Mouse (Mus musculus): ENCODE measurements around the gene Ttyh3. TPM values are rescaled to one million over a fixed set of nuclear protein-coding genes. Genes with fewer than 3 reads are reported as not detected.
A peak's percentile ranks its signal among the peaks of the same experiment; 100 is the strongest.

Ttyh3 gene
- polyA plus RNA-seq, 1 experiment: 72.5 TPM

DNA sequence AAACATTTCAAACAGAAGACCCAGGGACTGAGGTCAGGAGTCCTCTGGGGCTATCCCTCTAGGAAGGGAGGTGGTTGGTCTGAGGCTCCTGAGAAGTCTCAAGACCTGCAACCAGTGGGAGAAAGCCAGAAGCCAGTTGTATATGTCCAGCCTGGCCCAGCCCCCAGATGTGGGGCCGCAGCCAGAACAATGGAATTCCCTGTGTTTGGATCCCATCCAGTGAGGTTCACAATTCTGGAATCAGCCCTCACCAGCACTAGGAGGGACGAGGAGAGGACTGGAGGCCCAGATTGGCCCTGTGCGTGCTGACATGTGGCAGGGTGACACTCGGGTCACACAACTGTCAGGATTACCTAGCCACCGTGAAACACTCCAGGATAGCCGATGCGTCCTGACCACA lies 3.8 kb upstream of the Ttyh3 start:
- H3K27ac ChIP-seq (ENCODE audit: insufficient read depth, low read depth, low read length): no peak overlapping the region
- TF ChIP-seq CTCF (IDR thresholded peaks at IDR 0.05; ENCODE audit: extremely low read depth, insufficient read length, insufficient replicate concordance, low read depth, low read length) (no peak), POLR2A (IDR thresholded peaks at IDR 0.05; ENCODE audit: low read depth, low read length) (no peak)

DNA sequence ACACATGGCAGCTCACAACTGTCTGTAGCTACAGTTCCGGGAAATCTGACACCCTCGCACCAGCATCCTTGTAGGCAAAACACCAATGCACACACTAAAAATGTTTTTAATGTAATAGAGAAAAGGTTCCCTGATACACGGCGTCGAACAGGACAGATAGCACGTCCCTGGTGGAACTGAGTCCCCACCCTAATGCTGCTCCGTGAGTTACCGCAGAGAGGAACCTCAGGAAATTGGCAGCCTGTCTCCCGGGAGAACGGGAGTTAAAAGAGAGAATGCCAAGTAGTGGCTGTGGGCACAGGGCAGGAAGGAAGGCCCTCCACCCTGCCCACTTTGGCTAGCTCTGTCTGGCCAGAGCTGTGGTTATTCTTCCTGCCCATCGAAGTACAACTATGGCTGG lies 2.4 kb upstream of the Ttyh3 start:
- no peak for TF ChIP-seq CTCF (IDR thresholded peaks at IDR 0.05; ENCODE audit: extremely low read depth, insufficient read length, insufficient replicate concordance, low read depth, low read length)
- no peak for TF ChIP-seq POLR2A (IDR thresholded peaks at IDR 0.05; ENCODE audit: low read depth, low read length)
- Histone ChIP-seq H3K4me1 (ENCODE audit: control insufficient read depth, insufficient read depth, insufficient read length, low read length) (peaks cover 28% of the 10 kb centered on the region), H3K27ac (ENCODE audit: insufficient read depth, low read depth, low read length) (no peak overlapping the region), H3K36me3 (ENCODE audit: control insufficient read depth, insufficient read depth, low read length) (no peaks in the 10 kb centered on the region), H3K27me3 (ENCODE audit: control insufficient read depth, insufficient read depth, low read length) (no peaks in the 10 kb centered on the region), H3K4me3 (ENCODE audit: low read depth, low read length) (no peak overlapping the region)
- WGBS: 85% methylated on average over 11 of the region's 11 CpGs

More for the DNA sequence above, 3.8 kb upstream of the Ttyh3 start:
- 86% methylated on average over 7 of the region's 7 CpGs for WGBS
- Histone ChIP-seq H3K27me3 (ENCODE audit: control insufficient read depth, insufficient read depth, low read length) (no peaks in the 10 kb centered on the region), H3K36me3 (ENCODE audit: control insufficient read depth, insufficient read depth, low read length) (no peaks in the 10 kb centered on the region), H3K4me3 (ENCODE audit: low read depth, low read length) (no peak overlapping the region), H3K4me1 (ENCODE audit: control insufficient read depth, insufficient read depth, insufficient read length, low read length) (peaks cover 26% of the 10 kb centered on the region)

DNA sequence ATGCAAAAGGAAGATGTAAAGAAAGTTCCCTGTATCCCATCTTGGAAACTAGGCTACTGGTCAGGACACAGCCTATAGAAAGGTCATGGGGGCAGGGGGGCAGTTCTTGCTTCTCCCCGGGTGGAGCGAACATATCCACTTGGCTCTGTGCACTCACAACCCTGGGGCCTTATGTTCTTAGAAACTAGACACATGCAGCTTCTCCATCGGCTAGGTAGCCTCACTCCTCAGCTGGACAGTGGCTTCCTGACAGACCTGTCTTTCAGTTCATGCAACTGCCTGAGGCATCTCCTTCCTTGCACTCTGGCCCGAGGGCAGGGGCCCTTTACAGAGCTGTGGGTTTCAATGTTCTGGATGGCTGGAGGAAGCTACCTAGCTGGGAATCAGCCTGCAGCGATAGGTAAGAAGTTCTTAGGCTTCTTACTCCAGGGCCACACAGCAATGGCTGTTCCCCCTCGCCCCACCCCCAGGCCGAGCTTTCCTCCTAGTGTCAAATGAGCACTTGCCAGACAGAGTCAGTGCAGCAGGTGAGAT lies 1.1 kb upstream of the Ttyh3 start:
- Histone ChIP-seq H3K4me3 (ENCODE audit: low read depth, low read length) (no peak overlapping the region), H3K27ac (ENCODE audit: insufficient read depth, low read depth, low read length) (no peak overlapping the region), H3K36me3 (ENCODE audit: control insufficient read depth, insufficient read depth, low read length) (no peaks in the 10 kb centered on the region), H3K27me3 (ENCODE audit: control insufficient read depth, insufficient read depth, low read length) (no peaks in the 10 kb centered on the region), H3K4me1 (ENCODE audit: control insufficient read depth, insufficient read depth, insufficient read length, low read length) (peaks cover 26% of the 10 kb centered on the region)
- TF ChIP-seq POLR2A (IDR thresholded peaks at IDR 0.05; ENCODE audit: low read depth, low read length): no peak
- no peak for TF ChIP-seq CTCF (IDR thresholded peaks at IDR 0.05; ENCODE audit: extremely low read depth, insufficient read length, insufficient replicate concordance, low read depth, low read length)
- 51% methylated on average over 7 of the region's 7 CpGs for WGBS

DNA sequence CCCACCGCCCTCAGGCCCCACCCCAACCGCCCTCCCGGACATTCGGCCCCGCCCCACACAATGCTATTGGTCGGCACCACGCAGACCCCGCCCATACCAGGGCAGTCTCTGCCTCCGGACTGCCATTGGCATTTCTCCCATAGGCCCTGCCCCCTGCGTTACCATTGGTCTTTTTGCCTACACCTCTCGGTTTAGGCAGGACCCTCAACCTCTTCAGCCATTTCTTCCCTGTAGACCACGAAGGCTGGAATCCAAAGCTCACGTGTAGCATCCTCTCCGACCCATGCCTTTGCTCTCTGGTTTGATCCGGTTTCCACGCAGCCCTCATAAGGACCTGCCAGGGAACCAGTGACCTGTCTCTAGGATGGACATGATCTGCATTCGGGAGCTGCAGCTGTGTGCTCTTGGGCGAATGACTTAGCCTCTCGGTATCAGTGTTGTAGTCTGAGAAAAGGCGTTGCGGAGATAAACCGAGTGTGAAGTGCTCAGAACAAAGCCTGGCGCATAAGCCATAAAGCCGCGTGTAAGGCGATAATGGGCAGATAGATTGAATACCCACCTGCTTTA lies 353 bp upstream of the Ttyh3 start:
- Histone ChIP-seq H3K4me3 (ENCODE audit: low read depth, low read length) (peak overlapping the region; percentile 56), H3K4me1 (ENCODE audit: control insufficient read depth, insufficient read depth, insufficient read length, low read length) (peaks cover 20% of the 10 kb centered on the region), H3K27me3 (ENCODE audit: control insufficient read depth, insufficient read depth, low read length) (no peaks in the 10 kb centered on the region), H3K27ac (ENCODE audit: insufficient read depth, low read depth, low read length) (no peak overlapping the region), H3K36me3 (ENCODE audit: control insufficient read depth, insufficient read depth, low read length) (no peaks in the 10 kb centered on the region)
- TF ChIP-seq POLR2A (IDR thresholded peaks at IDR 0.05; ENCODE audit: low read depth, low read length) (no peak), CTCF (IDR thresholded peaks at IDR 0.05; ENCODE audit: extremely low read depth, insufficient read length, insufficient replicate concordance, low read depth, low read length) (no peak)
- 3% methylated on average over 26 of the region's 26 CpGs for WGBS

DNA sequence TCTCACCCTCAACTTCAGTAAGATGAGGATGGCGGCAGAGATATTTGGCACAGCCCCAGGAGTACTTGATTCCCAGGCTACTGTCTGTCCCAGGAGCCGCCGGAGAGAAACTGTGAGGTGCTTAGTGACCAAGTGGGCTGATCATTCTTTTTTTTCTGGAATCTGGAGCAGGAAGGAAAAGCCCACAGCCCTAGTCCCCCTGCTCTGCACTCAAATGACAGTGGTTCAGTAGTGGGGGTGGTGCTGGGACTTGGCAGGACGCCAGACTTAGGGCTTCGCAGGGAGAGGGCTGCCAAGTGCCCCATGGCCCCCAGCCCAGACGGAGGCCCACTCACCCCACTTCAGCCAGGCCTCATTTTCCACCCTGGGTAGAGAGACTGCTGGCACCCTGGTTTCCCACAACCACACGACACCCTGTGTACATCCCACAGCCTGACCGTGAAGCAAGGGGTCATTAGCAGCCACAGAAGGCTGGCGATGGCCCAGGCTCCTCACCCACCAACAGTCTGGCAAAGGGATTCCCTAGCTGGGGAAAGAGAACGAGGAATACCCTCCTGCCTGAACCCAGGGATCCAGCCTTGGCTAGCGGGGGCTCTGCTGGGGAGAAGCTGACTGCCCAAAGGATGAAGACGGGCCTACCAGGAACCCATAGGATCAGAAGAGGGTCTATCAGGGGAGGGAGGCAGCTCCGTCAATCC lies 861 bp downstream of the Ttyh3 start:
- Histone ChIP-seq H3K27me3 (ENCODE audit: control insufficient read depth, insufficient read depth, low read length) (no peaks in the 10 kb centered on the region), H3K4me3 (ENCODE audit: low read depth, low read length) (peak overlapping the region; percentile 88), H3K4me1 (ENCODE audit: control insufficient read depth, insufficient read depth, insufficient read length, low read length) (peaks cover 15% of the 10 kb centered on the region), H3K36me3 (ENCODE audit: control insufficient read depth, insufficient read depth, low read length) (no peaks in the 10 kb centered on the region), H3K27ac (ENCODE audit: insufficient read depth, low read depth, low read length) (no peak overlapping the region)
- no peak for TF ChIP-seq POLR2A (IDR thresholded peaks at IDR 0.05; ENCODE audit: low read depth, low read length)
- TF ChIP-seq CTCF (IDR thresholded peaks at IDR 0.05; ENCODE audit: extremely low read depth, insufficient read length, insufficient replicate concordance, low read depth, low read length): no peak
- 4% methylated on average over 13 of the region's 13 CpGs for WGBS

DNA sequence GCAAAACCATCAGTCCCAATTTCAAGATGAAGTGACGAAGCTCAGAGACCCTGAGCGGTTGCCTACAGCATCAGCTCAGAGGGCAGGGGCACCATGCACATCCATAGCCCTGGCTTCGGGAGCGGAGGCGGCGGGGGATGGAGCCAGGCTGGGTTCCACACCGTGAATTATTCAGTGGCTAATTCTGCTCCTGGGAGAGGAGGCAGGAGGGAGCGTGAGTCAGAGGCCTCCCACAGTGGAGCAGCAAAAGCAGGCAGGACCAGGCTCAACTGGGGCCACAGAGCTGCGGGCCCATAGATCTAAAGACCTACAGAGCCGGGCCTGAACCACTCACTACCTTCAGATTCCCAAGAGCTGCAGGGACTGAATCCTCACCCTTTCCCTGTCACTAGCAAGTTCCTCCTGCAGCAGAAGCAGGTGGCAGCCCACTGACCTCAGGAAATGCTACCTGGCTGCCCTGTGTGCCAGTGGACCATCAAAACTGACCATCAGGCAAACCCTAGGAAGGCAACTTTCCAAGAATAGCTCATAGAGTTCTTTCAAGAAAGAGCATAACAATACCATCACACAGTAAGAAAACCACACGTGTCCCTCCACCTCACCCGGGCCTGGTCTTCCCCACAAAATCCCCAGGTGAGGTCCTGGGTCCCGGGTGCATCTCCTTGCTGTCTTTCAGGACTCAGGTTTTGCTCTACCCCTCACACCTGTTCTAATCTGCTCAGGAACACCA lies 1.6 kb downstream of the Ttyh3 start:
- H3K36me3 ChIP-seq (ENCODE audit: control insufficient read depth, insufficient read depth, low read length): no peaks in the 10 kb centered on the region
- 70% methylated on average over 13 of the region's 13 CpGs for WGBS
- no peak for TF ChIP-seq POLR2A (IDR thresholded peaks at IDR 0.05; ENCODE audit: low read depth, low read length)
- TF ChIP-seq CTCF (IDR thresholded peaks at IDR 0.05; ENCODE audit: extremely low read depth, insufficient read length, insufficient replicate concordance, low read depth, low read length): no peak
- no peak overlapping the region for H3K27ac ChIP-seq (ENCODE audit: insufficient read depth, low read depth, low read length)
- H3K4me1 ChIP-seq (ENCODE audit: control insufficient read depth, insufficient read depth, insufficient read length, low read length): peaks cover 15% of the 10 kb centered on the region
- peak overlapping the region; percentile 88 for H3K4me3 ChIP-seq (ENCODE audit: low read depth, low read length)
- no peaks in the 10 kb centered on the region for H3K27me3 ChIP-seq (ENCODE audit: control insufficient read depth, insufficient read depth, low read length)

DNA sequence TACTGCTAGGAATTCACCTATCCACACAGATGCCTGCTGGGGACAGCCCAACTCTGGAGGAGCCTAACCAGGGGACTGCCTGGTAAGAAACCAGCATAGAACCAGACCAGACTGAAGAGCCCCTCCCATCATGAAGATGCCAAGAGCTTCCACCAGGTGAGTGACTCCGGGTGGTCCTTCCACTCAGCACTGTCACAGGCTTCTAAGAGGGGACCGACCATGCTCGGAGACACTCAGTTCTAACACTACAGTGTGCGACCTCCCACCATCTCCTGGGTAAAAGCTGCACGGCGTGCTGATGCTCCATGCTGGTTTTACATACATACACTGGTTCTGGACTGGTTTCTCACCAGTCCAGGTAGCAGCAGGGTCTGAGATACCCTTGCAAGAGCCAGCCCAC lies 2.7 kb downstream of the Ttyh3 start:
- WGBS: 91% methylated on average over 6 of the region's 6 CpGs
- H3K4me1 ChIP-seq (ENCODE audit: control insufficient read depth, insufficient read depth, insufficient read length, low read length): peaks cover 15% of the 10 kb centered on the region
- H3K27me3 ChIP-seq (ENCODE audit: control insufficient read depth, insufficient read depth, low read length): no peaks in the 10 kb centered on the region
- H3K36me3 ChIP-seq (ENCODE audit: control insufficient read depth, insufficient read depth, low read length): no peaks in the 10 kb centered on the region
- TF ChIP-seq POLR2A (IDR thresholded peaks at IDR 0.05; ENCODE audit: low read depth, low read length) (no peak), CTCF (IDR thresholded peaks at IDR 0.05; ENCODE audit: extremely low read depth, insufficient read length, insufficient replicate concordance, low read depth, low read length) (no peak)
- no peak overlapping the region for H3K27ac ChIP-seq (ENCODE audit: insufficient read depth, low read depth, low read length)
- no peak overlapping the region for H3K4me3 ChIP-seq (ENCODE audit: low read depth, low read length)

Measured in small intestine, adult 2 months (tissue).